Mouse (Mus musculus) megakaryocyte, embryonic 14.5 days (primary cell): ENCODE data around the gene C2.

ENCODE experiments used
- FLI1 ChIP-seq: IDR thresholded peaks from 2 replicates; pipeline ENCODE4 v1.6.1; 2012; ENCODE audit warnings: low read length, inconsistent platforms, mixed read lengths
- GATA1 ChIP-seq: IDR thresholded peaks from 3 replicates; pipeline ENCODE4 v1.6.1; 2012; ENCODE audit warnings: mixed read lengths, low read length, inconsistent platforms, borderline replicate concordance

DNA sequence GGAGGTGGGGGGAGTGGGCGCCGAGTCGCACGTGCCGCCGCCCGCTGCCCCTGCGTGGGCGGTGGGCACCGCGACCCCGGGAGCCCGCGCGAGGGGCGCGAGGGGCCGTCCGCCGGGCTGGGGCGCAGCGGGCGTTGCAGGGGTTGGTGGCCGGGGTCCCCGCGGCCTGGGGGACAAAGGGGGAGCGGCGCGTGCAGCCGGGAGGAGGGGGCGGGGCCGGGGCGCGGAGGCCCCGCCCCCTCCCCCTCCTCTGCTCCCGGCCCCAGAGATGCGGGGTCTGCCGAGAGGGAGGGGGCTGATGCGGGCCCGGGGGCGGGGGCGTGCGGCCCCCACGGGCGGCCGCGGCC, 614 bp upstream of the C2 start:
- TF ChIP-seq GATA1 (no peak), FLI1 (no peak)
